Mouse (Mus musculus) heart, postnatal 14 days (tissue): ENCODE data around the gene Sstr1. TPM values are rescaled to one million over a fixed set of nuclear protein-coding genes. Genes with fewer than 3 reads are reported as not detected.

Experiments used
- DNase-seq, 2 experiments: peaks; one replicate each; pipeline ENCODE4 v3.0.0; 2021 to 2022
- intact Hi-C: fragments of 180-260 bp; cut with DNase I; formaldehyde crosslinking; loops from one replicate; pipeline ENCODE4 v1.15.1; 2025
- long read RNA-seq, 2 experiments: library from polyadenylated mRNA; stranded (forward); transcript quantifications; one replicate each; pipeline ENCODE4 v2.0.0; 2021
- total RNA-seq, 2 experiments: library from RNA; stranded (reverse); gene quantifications; 2 replicates each; pipeline ENCODE4 v1.2.3; 2021

Gene Sstr1
- total RNA-seq: under 1 TPM in 1 of 2 experiments, not detected in 1; 0.12 TPM
- long read RNA-seq, experiment 1: 0 reads
- long read RNA-seq, experiment 2: 0 reads

DNA sequence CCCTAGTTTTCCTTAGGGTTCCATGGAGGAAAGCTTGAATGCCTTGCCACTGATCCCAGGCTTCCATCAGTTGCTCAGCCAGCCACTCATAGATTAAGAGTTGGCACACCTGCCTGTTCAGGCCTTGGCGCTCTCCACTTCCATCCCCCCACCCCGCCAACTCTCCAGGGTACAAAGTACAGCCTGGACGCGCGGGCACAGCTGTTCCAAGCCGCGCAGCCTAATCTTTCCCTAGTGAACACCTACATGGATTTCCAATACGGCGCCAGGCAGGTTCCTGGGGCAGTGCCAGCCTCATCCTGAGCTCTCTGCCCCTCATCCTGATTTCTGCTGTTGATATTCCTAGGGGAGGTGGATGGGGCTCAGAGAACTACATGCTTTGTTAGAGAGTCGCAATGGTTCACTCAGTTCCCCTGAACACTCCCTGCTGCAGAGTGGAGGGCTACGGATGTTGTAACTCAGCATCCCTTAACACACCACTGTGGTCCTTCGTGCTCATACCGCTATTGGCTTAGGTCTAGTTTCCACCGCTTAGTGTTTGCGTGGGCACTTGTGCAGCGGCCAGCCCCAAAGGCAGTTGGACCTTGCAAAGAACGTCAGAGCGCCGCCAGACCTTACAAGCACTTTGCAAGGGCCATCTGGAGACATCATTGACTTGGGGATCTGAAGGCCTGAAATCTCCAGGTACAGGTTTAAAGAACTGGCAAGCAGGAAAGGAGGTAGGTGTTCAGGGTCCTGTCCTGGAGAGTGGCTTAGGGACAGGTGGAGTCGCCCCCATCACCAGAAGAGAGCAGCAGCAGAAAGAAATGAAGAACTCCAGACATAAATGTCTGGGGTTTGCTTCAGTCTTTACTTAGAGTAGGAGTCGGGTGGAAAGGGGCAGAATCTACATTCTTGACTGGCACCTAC is at the start of gene Sstr1:
Sstr1 (plus strand) TSS at position 610 of the 909 bp plus-strand sequence.
- intact Hi-C loops: loop anchor here (10.0 kb wide), 2 partner anchors 423 to 593 kb away; no protein-coding TSS in a partner anchor
- DNase-seq: no peak

DNA sequence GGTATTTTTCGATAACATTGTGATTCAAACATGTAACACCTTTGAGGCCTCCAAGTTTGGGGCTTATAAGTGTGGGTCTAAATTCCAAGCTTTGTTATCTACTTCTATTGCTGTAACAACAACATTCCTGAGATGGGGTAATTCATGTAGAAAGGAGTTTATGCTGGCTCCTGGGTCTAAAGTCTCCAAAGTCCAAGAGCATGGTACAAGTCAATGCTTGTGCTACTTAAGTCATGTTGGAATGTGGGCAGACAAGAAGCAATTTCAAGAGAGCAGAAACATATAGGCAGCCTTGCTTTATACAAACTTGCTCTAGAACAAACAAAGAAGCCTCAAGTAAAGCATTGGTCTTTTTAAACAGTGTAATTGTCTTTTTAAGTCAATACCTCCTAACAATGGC is 12.8 kb upstream of the Sstr1 start:
- no peak for DNase-seq
- intact Hi-C loops: no loop called here

DNA sequence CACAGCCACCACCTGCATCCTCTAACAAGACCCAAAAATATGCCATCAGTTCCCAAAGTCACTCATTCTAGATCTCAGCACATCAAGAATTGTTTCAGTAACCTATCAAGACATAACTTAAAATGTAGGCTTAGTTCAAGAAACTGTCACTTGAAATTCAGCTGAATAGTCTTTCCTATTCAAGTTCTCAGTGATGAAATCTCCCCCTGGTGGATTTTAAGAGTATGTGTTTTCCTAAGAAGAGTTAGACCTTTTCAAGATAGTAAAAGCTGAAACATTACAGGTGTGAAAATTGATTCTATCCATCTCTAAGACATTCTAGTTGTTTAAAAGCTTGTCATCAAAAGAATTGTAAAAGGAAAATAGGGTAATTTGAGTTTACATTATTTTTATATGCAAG is 10.4 kb upstream of the Sstr1 start:
- intact Hi-C loops: no loop called here
- DNase-seq: no peak

- no peak for DNase-seq
- intact Hi-C loops: no loop called here
These were observed 3.6 kb upstream of the Sstr1 start for GRCm38 (mm10) chr12:58207956-58208355.

GRCm38 (mm10) chr12:58212261-58212923 is 820 bp downstream of the Sstr1 start:
- intact Hi-C loops: loop anchor here (10.0 kb wide), 2 partner anchors 422 to 592 kb away; no protein-coding TSS in a partner anchor
- DNase-seq: peak; percentile 9 to 11

GRCm38 (mm10) chr12:58212924-58213450 is 1.4 kb downstream of the Sstr1 start:
- DNase-seq: no peak
- intact Hi-C loops: loop anchor here (10.0 kb wide), 2 partner anchors 422 to 592 kb away; no protein-coding TSS in a partner anchor

DNA sequence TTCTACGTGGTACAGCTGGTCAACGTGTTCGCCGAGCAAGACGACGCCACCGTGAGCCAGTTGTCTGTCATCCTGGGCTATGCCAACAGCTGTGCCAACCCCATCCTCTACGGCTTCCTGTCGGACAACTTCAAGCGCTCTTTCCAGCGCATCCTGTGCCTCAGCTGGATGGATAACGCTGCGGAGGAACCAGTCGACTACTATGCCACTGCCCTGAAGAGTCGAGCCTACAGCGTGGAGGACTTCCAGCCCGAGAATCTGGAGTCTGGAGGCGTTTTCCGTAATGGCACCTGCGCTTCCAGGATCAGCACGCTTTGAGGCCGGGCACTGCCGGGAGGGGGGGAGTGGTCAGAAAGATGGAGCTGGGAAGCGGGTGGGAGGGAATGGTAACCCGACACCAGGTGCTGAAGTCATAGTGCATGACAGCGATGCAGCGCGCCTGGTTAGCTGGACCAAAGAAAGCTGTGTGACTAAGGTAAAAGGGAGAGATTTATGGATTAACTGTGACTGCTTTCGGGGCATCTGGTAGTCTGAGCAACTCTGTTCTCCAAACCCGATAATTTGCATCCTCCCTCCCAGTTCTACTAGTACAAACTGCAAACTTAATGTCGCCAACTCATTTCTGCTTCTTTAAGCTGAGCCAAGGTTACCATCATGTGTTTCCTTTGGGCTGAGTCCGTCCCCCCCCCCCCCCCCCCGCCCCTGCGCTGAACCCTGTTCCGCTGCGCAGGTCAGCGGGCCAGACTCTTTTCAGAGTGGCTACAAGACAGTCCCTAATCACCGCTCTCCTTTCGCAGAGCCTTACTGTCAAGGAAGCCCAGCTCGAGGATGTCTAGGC is 2.1 kb downstream of the Sstr1 start:
- intact Hi-C loops: loop anchor here (10.0 kb wide), 2 partner anchors 421 to 591 kb away; no protein-coding TSS in a partner anchor
- peak; percentile 7 to 10 for DNase-seq

DNA sequence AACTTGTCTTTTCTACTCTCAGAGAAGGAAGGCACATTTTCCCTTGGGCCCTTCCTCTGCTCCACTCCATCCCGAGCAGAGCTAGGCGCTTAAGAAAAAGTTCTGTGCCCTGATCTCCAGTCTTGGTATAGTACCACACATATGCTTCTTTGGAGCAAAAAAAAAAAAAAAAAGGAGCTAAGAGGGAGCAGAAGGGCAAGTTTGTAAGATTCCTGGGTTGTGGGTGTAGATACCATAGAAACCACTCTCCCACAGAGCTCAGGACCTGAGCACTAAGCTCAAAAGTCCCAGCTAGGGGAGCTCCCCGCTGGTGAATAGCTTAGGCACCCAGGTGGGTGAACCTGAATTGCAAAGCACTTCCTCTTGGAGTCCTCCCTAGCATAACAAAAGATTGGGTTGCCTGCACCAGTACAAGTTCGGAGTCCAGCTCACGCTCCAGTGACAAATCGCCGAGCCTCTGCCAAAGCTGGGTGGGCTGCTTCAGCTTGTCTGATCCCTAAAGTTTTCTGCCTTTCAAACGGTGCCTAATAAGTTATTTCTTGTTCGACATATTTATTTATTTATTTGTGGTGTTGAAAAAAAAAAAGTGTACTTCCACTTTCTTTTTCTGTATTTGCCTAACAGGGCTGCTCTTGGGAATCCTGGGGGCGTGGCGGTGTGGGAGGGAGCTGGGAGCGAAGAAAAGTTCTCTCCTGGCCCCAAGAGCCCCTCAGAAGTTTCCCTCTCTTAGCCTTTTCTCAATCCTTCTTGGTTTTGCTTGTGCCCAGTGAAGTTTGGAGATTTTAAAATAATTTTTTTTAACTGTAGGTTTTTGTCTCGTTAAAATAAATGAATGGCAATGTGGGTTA is 2.9 kb downstream of the Sstr1 start:
- intact Hi-C loops: loop anchor here (5.0 to 10.0 kb wide), 3 partner anchors 53 to 590 kb away; partner anchors contain the start of gene Clec14a
- peak in 1 of 2 experiments; percentile 11 for DNase-seq

- DNase-seq: no peak
- intact Hi-C loops: loop anchor here (5.0 to 10.0 kb wide), 3 partner anchors 51 to 589 kb away; partner anchors contain the start of gene Clec14a
These were observed 4.6 kb downstream of the Sstr1 start for GRCm38 (mm10) chr12:58216218-58216617.

GRCm38 (mm10) chr12:58219078-58219477 is 7.5 kb downstream of the Sstr1 start:
- no peak for DNase-seq
- intact Hi-C loops: loop anchor here (5.0 to 10.0 kb wide), 3 partner anchors 48 to 586 kb away; partner anchors contain the start of gene Clec14a

GRCm38 (mm10) chr12:58225644-58226043 is 14.1 kb downstream of the Sstr1 start:
- no peak for DNase-seq
- intact Hi-C loops: no loop called here

- intact Hi-C loops: no loop called here
- no peak for DNase-seq
These were observed 20.9 kb downstream of the Sstr1 start for GRCm38 (mm10) chr12:58232489-58232888.

- intact Hi-C loops: no loop called here
- no peak for DNase-seq
These were observed 40.3 kb downstream of the Sstr1 start for GRCm38 (mm10) chr12:58251901-58252300.

Other genes starting within 250 kb of the Sstr1 start
- 10 to 100 TPM; 22.1 to 25.9 TPM for gene Clec14a, start 57.5 kb downstream of the Sstr1 start, total RNA-seq